Mouse (Mus musculus): Measurements from ENCODE around the gene Dtnb. TPM values are rescaled to one million over a fixed set of nuclear protein-coding genes. Genes with fewer than 3 reads are reported as not detected.

Gene Dtnb
- polyA plus RNA-seq, 1 experiment from 2014 or later: 40.5 TPM

- H3K9ac ChIP-seq: no peak overlapping the region
- no peak overlapping the region for H3K4me2 ChIP-seq (replicated peaks)
- peaks cover 14% of the 10 kb centered on the region for H3K4me1 ChIP-seq
- no peak overlapping the region for H3K4me3 ChIP-seq (replicated peaks)
- H3K9me3 ChIP-seq (replicated peaks): no peaks in the 10 kb centered on the region
- no peak for ATAC-seq (ENCODE audit: insufficient number of reproducible peaks, low FRiP score, low TSS enrichment, low read depth)
- H3K27me3 ChIP-seq: no peaks in the 10 kb centered on the region
- H3K36me3 ChIP-seq: no peaks in the 10 kb centered on the region
- H3K27ac ChIP-seq (replicated peaks): no peak overlapping the region
These were observed 37.6 kb downstream of the Dtnb start for GRCm38 (mm10) chr12:3609747-3610146.

- Histone ChIP-seq H3K4me1 (peaks cover 14% of the 10 kb centered on the region), H3K4me3 (replicated peaks) (no peak overlapping the region), H3K9me3 (replicated peaks) (no peaks in the 10 kb centered on the region), H3K27ac (replicated peaks) (peak overlapping the region; percentile 58; the same call in 1 of the 2 replicates), H3K9ac (no peak overlapping the region), H3K36me3 (0 out of 2 replicates have a peak, but pooled peaks cover 5% of the 10 kb centered on the region), H3K4me2 (replicated peaks) (no peak overlapping the region), H3K27me3 (no peaks in the 10 kb centered on the region)
- ATAC-seq (ENCODE audit: insufficient number of reproducible peaks, low FRiP score, low TSS enrichment, low read depth): peak; percentile 67
- WGBS: 21% methylated on average over 7 of the region's 7 CpGs
These were observed 39.7 kb downstream of the Dtnb start for GRCm38 (mm10) chr12:3611871-3612270.

GRCm38 (mm10) chr12:3615041-3615440 is 42.9 kb downstream of the Dtnb start:
- Histone ChIP-seq H3K9me3 (replicated peaks) (no peaks in the 10 kb centered on the region), H3K4me3 (replicated peaks) (no peak overlapping the region), H3K4me1 (peaks cover 14% of the 10 kb centered on the region), H3K4me2 (replicated peaks) (no peak overlapping the region), H3K27ac (replicated peaks) (no peak overlapping the region), H3K27me3 (no peaks in the 10 kb centered on the region), H3K36me3 (peaks cover 9% of the 10 kb centered on the region; the same call in 1 of the 2 replicates), H3K9ac (no peak overlapping the region)
- 97% methylated on average over 8 of the region's 8 CpGs for whole genome bisulfite sequencing
- no peak for ATAC-seq (ENCODE audit: insufficient number of reproducible peaks, low FRiP score, low TSS enrichment, low read depth)

GRCm38 (mm10) chr12:3618144-3619020 is 46.2 kb downstream of the Dtnb start:
- Histone ChIP-seq H3K4me3 (replicated peaks) (no peak overlapping the region), H3K9ac (no peak overlapping the region), H3K27ac (replicated peaks) (no peak overlapping the region), H3K4me2 (replicated peaks) (no peak overlapping the region), H3K9me3 (replicated peaks) (no peaks in the 10 kb centered on the region), H3K4me1 (no peaks in the 10 kb centered on the region), H3K27me3 (no peaks in the 10 kb centered on the region), H3K36me3 (peaks cover 9% of the 10 kb centered on the region; the same call in 1 of the 2 replicates)
- ATAC-seq (ENCODE audit: insufficient number of reproducible peaks, low FRiP score, low TSS enrichment, low read depth): no peak
- 87% methylated on average over 7 of the region's 7 CpGs for WGBS

GRCm38 (mm10) chr12:3619021-3619367 is 46.8 kb downstream of the Dtnb start:
- Histone ChIP-seq H3K9me3 (replicated peaks) (no peaks in the 10 kb centered on the region), H3K4me1 (no peaks in the 10 kb centered on the region), H3K4me2 (replicated peaks) (no peak overlapping the region), H3K27ac (replicated peaks) (no peak overlapping the region), H3K9ac (no peak overlapping the region), H3K27me3 (no peaks in the 10 kb centered on the region), H3K36me3 (peaks cover 9% of the 10 kb centered on the region; the same call in 1 of the 2 replicates), H3K4me3 (replicated peaks) (no peak overlapping the region)
- ATAC-seq (ENCODE audit: insufficient number of reproducible peaks, low FRiP score, low TSS enrichment, low read depth): no peak
- 94% methylated on average over 3 of the region's 3 CpGs for WGBS

GRCm38 (mm10) chr12:3626880-3627279 is 54.7 kb downstream of the Dtnb start:
- Histone ChIP-seq H3K27me3 (no peaks in the 10 kb centered on the region), H3K9ac (no peak overlapping the region), H3K4me1 (no peaks in the 10 kb centered on the region), H3K4me3 (replicated peaks) (no peak overlapping the region), H3K9me3 (replicated peaks) (no peaks in the 10 kb centered on the region), H3K27ac (replicated peaks) (no peak overlapping the region), H3K36me3 (no peaks in the 10 kb centered on the region), H3K4me2 (replicated peaks) (no peak overlapping the region)
- 63% methylated on average over 4 of the region's 4 CpGs for WGBS
- no peak for ATAC-seq (ENCODE audit: insufficient number of reproducible peaks, low FRiP score, low TSS enrichment, low read depth)

- Histone ChIP-seq H3K27me3 (no peaks in the 10 kb centered on the region), H3K4me1 (no peaks in the 10 kb centered on the region), H3K9ac (no peak overlapping the region), H3K27ac (replicated peaks) (no peak overlapping the region), H3K9me3 (replicated peaks) (no peaks in the 10 kb centered on the region), H3K36me3 (no peaks in the 10 kb centered on the region), H3K4me3 (replicated peaks) (no peak overlapping the region), H3K4me2 (replicated peaks) (no peak overlapping the region)
- WGBS: 58% methylated on average over 3 of the region's 3 CpGs
- no peak for ATAC-seq (ENCODE audit: insufficient number of reproducible peaks, low FRiP score, low TSS enrichment, low read depth)
These were observed 69.8 kb downstream of the Dtnb start for GRCm38 (mm10) chr12:3641931-3642330.

- 73% methylated on average over 7 of the region's 7 CpGs for WGBS
- H3K36me3 ChIP-seq: no peaks in the 10 kb centered on the region
- no peak overlapping the region for H3K4me3 ChIP-seq (replicated peaks)
- no peak overlapping the region for H3K4me2 ChIP-seq (replicated peaks)
- no peak overlapping the region for H3K9ac ChIP-seq
- H3K4me1 ChIP-seq: no peaks in the 10 kb centered on the region
- no peaks in the 10 kb centered on the region for H3K27me3 ChIP-seq
- no peak overlapping the region for H3K27ac ChIP-seq (replicated peaks)
- no peaks in the 10 kb centered on the region for H3K9me3 ChIP-seq (replicated peaks)
- ATAC-seq (ENCODE audit: insufficient number of reproducible peaks, low FRiP score, low TSS enrichment, low read depth): no peak
These were observed 84.6 kb downstream of the Dtnb start for GRCm38 (mm10) chr12:3656799-3657198.

GRCm38 (mm10) chr12:3657234-3657633 is 85.1 kb downstream of the Dtnb start:
- H3K4me2 ChIP-seq (replicated peaks): no peak overlapping the region
- no peak overlapping the region for H3K9ac ChIP-seq
- H3K27me3 ChIP-seq: no peaks in the 10 kb centered on the region
- H3K4me1 ChIP-seq: no peaks in the 10 kb centered on the region
- ATAC-seq (ENCODE audit: insufficient number of reproducible peaks, low FRiP score, low TSS enrichment, low read depth): no peak
- H3K9me3 ChIP-seq (replicated peaks): no peaks in the 10 kb centered on the region
- H3K4me3 ChIP-seq (replicated peaks): no peak overlapping the region
- 85% methylated on average over 4 of the region's 4 CpGs for WGBS
- no peak overlapping the region for H3K27ac ChIP-seq (replicated peaks)
- no peaks in the 10 kb centered on the region for H3K36me3 ChIP-seq

GRCm38 (mm10) chr12:3657786-3658185 is 85.6 kb downstream of the Dtnb start:
- H3K27ac ChIP-seq (replicated peaks): no peak overlapping the region
- no peak overlapping the region for H3K9ac ChIP-seq
- H3K27me3 ChIP-seq: no peaks in the 10 kb centered on the region
- H3K9me3 ChIP-seq (replicated peaks): no peaks in the 10 kb centered on the region
- 85% methylated on average over 10 of the region's 10 CpGs for WGBS
- no peaks in the 10 kb centered on the region for H3K36me3 ChIP-seq
- no peak for ATAC-seq (ENCODE audit: insufficient number of reproducible peaks, low FRiP score, low TSS enrichment, low read depth)
- H3K4me1 ChIP-seq: no peaks in the 10 kb centered on the region
- no peak overlapping the region for H3K4me3 ChIP-seq (replicated peaks)
- no peak overlapping the region for H3K4me2 ChIP-seq (replicated peaks)

- ATAC-seq (ENCODE audit: insufficient number of reproducible peaks, low FRiP score, low TSS enrichment, low read depth): no peak
- no peak overlapping the region for H3K4me2 ChIP-seq (replicated peaks)
- H3K27me3 ChIP-seq: no peaks in the 10 kb centered on the region
- H3K4me3 ChIP-seq (replicated peaks): no peak overlapping the region
- H3K36me3 ChIP-seq: no peaks in the 10 kb centered on the region
- H3K4me1 ChIP-seq: no peaks in the 10 kb centered on the region
- H3K27ac ChIP-seq (replicated peaks): no peak overlapping the region
- H3K9me3 ChIP-seq (replicated peaks): no peaks in the 10 kb centered on the region
- 90% methylated on average over 4 of the region's 4 CpGs for WGBS
- no peak overlapping the region for H3K9ac ChIP-seq
These were observed 87.6 kb downstream of the Dtnb start for GRCm38 (mm10) chr12:3659554-3660311.
